Mouse (Mus musculus): ENCODE measurements around the gene Rbm19. TPM values are rescaled to one million over a fixed set of nuclear protein-coding genes. Genes with fewer than 3 reads are reported as not detected.

The Rbm19 gene
- polyA plus RNA-seq, 1 experiment: 15.3 TPM

DNA sequence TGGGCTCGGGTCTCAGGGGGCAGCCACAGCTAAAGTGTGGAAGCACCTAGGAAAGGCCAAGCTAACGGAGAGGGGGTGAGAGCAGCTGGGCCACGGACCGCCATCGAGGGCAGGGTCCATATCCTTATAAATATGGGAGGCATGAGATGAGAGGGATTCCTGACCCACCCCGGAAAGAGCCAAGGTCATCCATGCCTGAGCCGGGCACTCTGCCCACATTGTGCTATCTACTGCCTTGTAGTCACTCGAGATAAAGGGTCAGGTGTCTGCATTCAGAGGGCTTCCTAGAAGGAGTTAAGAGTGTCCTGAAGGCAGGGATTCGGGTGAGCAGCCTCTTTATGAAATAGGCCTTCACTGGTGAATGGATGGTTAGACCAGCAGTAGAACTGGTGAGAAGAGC, 80.6 kb downstream of the Rbm19 start:
- WGBS: 81% methylated on average over 9 of the region's 9 CpGs
- no peak for TF ChIP-seq CTCF (IDR thresholded peaks at IDR 0.05; ENCODE audit: borderline replicate concordance, insufficient read depth, low read depth, low read length)
- TF ChIP-seq POLR2A (IDR thresholded peaks at IDR 0.05; ENCODE audit: borderline replicate concordance, insufficient read depth, low read length): no peak

GRCm38 (mm10) chr5:120197813-120198387, 81.6 kb downstream of the Rbm19 start:
- Histone ChIP-seq H3K27me3 (ENCODE audit: control insufficient read depth, insufficient read depth, low read length) (no peaks in the 10 kb centered on the region), H3K4me1 (ENCODE audit: control insufficient read depth, insufficient read depth, low read length) (peaks cover 25% of the 10 kb centered on the region), H3K27ac (ENCODE audit: insufficient read depth, low read length) (no peak overlapping the region), H3K4me3 (replicated peaks; ENCODE audit: insufficient read depth, low read depth, low read length) (no peak overlapping the region)
- DNase-seq: peak; percentile 19 to 21
- TF ChIP-seq POLR2A (IDR thresholded peaks at IDR 0.05; ENCODE audit: borderline replicate concordance, insufficient read depth, low read length) (no peak), CTCF (IDR thresholded peaks at IDR 0.05; ENCODE audit: borderline replicate concordance, insufficient read depth, low read depth, low read length) (no peak)
- 44% methylated on average over 10 of the region's 10 CpGs for WGBS

More for the DNA sequence above, 80.6 kb downstream of the Rbm19 start:
- Histone ChIP-seq H3K27ac (ENCODE audit: insufficient read depth, low read length) (no peak overlapping the region), H3K27me3 (ENCODE audit: control insufficient read depth, insufficient read depth, low read length) (no peaks in the 10 kb centered on the region), H3K4me3 (replicated peaks; ENCODE audit: insufficient read depth, low read depth, low read length) (no peak overlapping the region), H3K4me1 (ENCODE audit: control insufficient read depth, insufficient read depth, low read length) (peaks cover 19% of the 10 kb centered on the region)
- no peak for DNase-seq

DNA sequence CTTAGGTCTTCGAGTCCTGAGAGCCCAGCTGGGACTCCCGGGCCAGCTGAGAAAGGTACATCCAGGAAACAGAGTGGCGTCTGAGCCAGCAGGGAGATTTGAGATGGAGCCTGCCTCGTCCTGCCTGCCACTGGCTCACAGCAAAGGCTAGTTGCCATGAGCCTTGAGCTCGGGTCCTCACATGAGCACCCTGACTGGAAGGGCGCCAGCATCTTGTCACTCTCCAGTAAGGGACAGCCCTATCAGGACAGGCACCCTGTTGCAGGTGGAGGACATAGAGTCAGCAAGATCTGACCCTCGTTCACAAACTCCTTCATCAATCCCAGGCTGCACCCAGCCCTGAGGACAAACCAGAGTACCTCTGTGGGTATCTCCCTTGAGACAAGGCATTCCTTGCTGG, 83.6 kb downstream of the Rbm19 start:
- no peaks in the 10 kb centered on the region for H3K27me3 ChIP-seq (ENCODE audit: control insufficient read depth, insufficient read depth, low read length)
- H3K27ac ChIP-seq (ENCODE audit: insufficient read depth, low read length): no peak overlapping the region
- H3K4me3 ChIP-seq (replicated peaks; ENCODE audit: insufficient read depth, low read depth, low read length): no peak overlapping the region
- TF ChIP-seq CTCF (IDR thresholded peaks at IDR 0.05; ENCODE audit: borderline replicate concordance, insufficient read depth, low read depth, low read length): no peak
- peak; percentile 10 to 15 for DNase-seq
- 85% methylated on average over 7 of the region's 7 CpGs for WGBS
- peaks cover 12% of the 10 kb centered on the region for H3K4me1 ChIP-seq (ENCODE audit: control insufficient read depth, insufficient read depth, low read length)

GRCm38 (mm10) chr5:120204316-120204715, 88.1 kb downstream of the Rbm19 start:
- no peak for DNase-seq
- Histone ChIP-seq H3K27me3 (ENCODE audit: control insufficient read depth, insufficient read depth, low read length) (no peaks in the 10 kb centered on the region), H3K27ac (ENCODE audit: insufficient read depth, low read length) (no peak overlapping the region), H3K4me3 (replicated peaks; ENCODE audit: insufficient read depth, low read depth, low read length) (no peak overlapping the region), H3K4me1 (ENCODE audit: control insufficient read depth, insufficient read depth, low read length) (peaks cover 5% of the 10 kb centered on the region)
- 94% methylated on average over 3 of the region's 3 CpGs for WGBS
- TF ChIP-seq POLR2A (IDR thresholded peaks at IDR 0.05; ENCODE audit: borderline replicate concordance, insufficient read depth, low read length) (no peak), CTCF (IDR thresholded peaks at IDR 0.05; ENCODE audit: borderline replicate concordance, insufficient read depth, low read depth, low read length) (no peak)

DNA sequence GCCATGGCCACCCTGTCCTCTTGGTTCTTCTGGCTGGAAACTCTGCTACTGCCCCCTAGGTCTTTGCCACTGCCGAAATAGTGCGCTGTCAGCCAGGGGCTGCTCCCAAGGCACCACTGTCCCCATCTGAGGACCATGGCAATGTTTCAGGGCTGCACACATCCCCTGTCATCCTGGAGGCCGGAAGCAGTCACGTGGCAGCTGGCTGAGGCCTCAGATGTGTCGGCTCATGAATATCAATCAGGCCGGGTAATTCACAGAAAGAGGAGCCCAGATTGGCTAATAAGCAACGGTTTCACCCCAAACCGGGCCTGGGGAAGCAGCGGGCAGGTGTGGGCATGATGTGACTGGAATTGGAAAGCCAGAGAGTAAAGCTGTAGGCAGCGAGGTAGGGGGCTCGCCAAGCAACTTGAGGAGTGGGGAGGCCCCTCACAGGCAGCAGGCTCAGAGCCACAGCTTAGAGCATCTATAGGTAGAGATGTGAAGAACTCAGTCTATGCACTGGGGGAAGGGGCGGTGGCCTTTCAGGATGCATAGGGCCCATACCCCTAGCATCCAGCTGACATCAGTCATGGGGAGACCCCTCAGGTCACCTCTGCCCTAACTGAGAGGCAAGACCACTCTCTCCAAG, 90.2 kb downstream of the Rbm19 start:
- Histone ChIP-seq H3K27ac (ENCODE audit: insufficient read depth, low read length) (no peak overlapping the region), H3K27me3 (ENCODE audit: control insufficient read depth, insufficient read depth, low read length) (no peaks in the 10 kb centered on the region), H3K4me3 (replicated peaks; ENCODE audit: insufficient read depth, low read depth, low read length) (no peak overlapping the region), H3K4me1 (ENCODE audit: control insufficient read depth, insufficient read depth, low read length) (peaks cover 5% of the 10 kb centered on the region)
- WGBS: 40% methylated on average over 12 of the region's 12 CpGs
- no peak for DNase-seq
- TF ChIP-seq CTCF (IDR thresholded peaks at IDR 0.05; ENCODE audit: borderline replicate concordance, insufficient read depth, low read depth, low read length) (no peak), POLR2A (IDR thresholded peaks at IDR 0.05; ENCODE audit: borderline replicate concordance, insufficient read depth, low read length) (no peak)

DNA sequence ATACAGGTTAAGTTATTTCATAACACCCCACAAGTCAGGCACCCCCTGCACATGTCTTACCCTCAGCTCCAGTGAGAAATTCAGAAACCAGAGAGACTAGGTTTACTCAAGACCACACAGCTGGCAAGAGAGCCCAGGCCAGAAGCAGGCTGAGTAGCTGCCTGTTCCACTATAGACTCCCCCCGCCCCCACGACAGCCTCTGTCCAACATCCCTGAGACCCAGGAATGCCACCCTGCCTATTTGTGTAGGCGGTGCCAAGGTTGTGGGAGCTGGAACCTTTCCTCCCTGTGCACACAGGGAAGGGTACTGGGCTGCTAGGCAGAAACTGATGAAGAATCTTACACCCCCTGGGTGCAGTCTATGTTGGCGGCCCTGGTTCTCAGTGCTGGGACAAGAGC, 91.2 kb downstream of the Rbm19 start:
- Histone ChIP-seq H3K4me1 (ENCODE audit: control insufficient read depth, insufficient read depth, low read length) (peaks cover 4% of the 10 kb centered on the region), H3K4me3 (replicated peaks; ENCODE audit: insufficient read depth, low read depth, low read length) (no peak overlapping the region), H3K27me3 (ENCODE audit: control insufficient read depth, insufficient read depth, low read length) (no peaks in the 10 kb centered on the region), H3K27ac (ENCODE audit: insufficient read depth, low read length) (no peak overlapping the region)
- TF ChIP-seq CTCF (IDR thresholded peaks at IDR 0.05; ENCODE audit: borderline replicate concordance, insufficient read depth, low read depth, low read length) (no peak), POLR2A (IDR thresholded peaks at IDR 0.05; ENCODE audit: borderline replicate concordance, insufficient read depth, low read length) (no peak)
- WGBS: 58% methylated on average over 4 of the region's 4 CpGs
- no peak for DNase-seq

DNA sequence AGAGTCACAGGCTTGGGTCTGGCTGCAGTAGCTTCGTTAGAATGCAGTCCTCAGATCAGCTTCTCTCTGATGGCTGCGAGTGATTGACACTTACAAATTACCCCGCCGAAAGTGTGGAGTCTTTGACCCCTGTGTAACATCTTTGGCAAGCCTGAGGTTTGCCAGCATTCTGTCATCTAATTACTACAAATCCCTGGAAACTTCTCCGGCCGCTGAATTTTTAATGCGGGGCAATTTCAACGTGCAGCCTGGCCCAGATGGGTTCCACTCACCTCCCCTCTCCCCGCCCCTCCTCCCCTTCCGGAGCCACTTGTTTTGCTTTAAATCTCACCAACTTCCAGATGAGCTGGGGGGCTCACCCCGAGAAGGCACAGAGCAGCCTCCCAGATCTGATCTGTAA, 94.4 kb downstream of the Rbm19 start:
- WGBS: 46% methylated on average over 11 of the region's 11 CpGs
- no peak overlapping the region for H3K27ac ChIP-seq (ENCODE audit: insufficient read depth, low read length)
- no peak overlapping the region for H3K4me3 ChIP-seq (replicated peaks; ENCODE audit: insufficient read depth, low read depth, low read length)
- no peaks in the 10 kb centered on the region for H3K27me3 ChIP-seq (ENCODE audit: control insufficient read depth, insufficient read depth, low read length)
- TF ChIP-seq POLR2A (IDR thresholded peaks at IDR 0.05; ENCODE audit: borderline replicate concordance, insufficient read depth, low read length): no peak
- TF ChIP-seq CTCF (IDR thresholded peaks at IDR 0.05; ENCODE audit: borderline replicate concordance, insufficient read depth, low read depth, low read length): no peak
- H3K4me1 ChIP-seq (ENCODE audit: control insufficient read depth, insufficient read depth, low read length): no peaks in the 10 kb centered on the region
- peak in 1 of 2 experiments; percentile 20 for DNase-seq

- 27% methylated on average over 17 of the region's 17 CpGs for WGBS
- no peak overlapping the region for H3K4me3 ChIP-seq (replicated peaks; ENCODE audit: insufficient read depth, low read depth, low read length)
- H3K27me3 ChIP-seq (ENCODE audit: control insufficient read depth, insufficient read depth, low read length): no peaks in the 10 kb centered on the region
- peak; percentile 66 to 74 for DNase-seq
- no peaks in the 10 kb centered on the region for H3K4me1 ChIP-seq (ENCODE audit: control insufficient read depth, insufficient read depth, low read length)
- no peak overlapping the region for H3K27ac ChIP-seq (ENCODE audit: insufficient read depth, low read length)
- TF ChIP-seq CTCF (IDR thresholded peaks at IDR 0.05; ENCODE audit: borderline replicate concordance, insufficient read depth, low read depth, low read length) (peak; percentile 72), POLR2A (IDR thresholded peaks at IDR 0.05; ENCODE audit: borderline replicate concordance, insufficient read depth, low read length) (no peak)
These were observed 94.9 kb downstream of the Rbm19 start for GRCm38 (mm10) chr5:120211182-120211581.
